Mouse (Mus musculus): ENCODE measurements around the gene Dzip1l. TPM values are rescaled to one million over a fixed set of nuclear protein-coding genes. Genes with fewer than 3 reads are reported as not detected.

The Dzip1l gene
- polyA plus RNA-seq, 1 experiment from 2014 or later: 21.4 TPM

DNA sequence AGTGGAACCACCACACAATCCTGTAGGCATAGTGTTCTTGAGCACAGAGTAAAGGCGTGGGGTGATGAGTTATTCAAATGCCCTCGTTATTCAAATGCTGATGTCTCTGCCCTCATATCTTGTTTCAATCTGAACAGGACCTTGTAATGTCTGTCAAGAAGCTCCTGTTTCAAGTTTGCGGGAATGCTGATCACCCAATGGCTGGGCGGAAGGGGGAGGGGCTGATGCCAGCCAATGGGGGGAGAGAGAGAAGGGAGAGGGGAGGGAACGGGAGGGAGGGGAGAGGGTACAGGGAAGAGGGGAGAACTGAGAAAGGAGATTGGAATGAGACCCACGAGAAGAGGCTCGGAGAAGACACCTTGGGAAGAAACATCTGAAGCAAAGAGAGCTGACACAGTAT lies 65.7 kb downstream of the Dzip1l start:
- H3K4me1 ChIP-seq (replicated peaks; ENCODE audit: control insufficient read depth, insufficient read depth, low read length): no peaks in the 10 kb centered on the region
- H3K9ac ChIP-seq (ENCODE audit: low read length): no peak overlapping the region
- H3K4me3 ChIP-seq (ENCODE audit: low read depth, low read length): no peak overlapping the region
- ATAC-seq (replicated peaks; ENCODE audit: low FRiP score) (no peak), DNase-seq (ENCODE audit: low spot score) (no peak)
- H3K9me3 ChIP-seq (ENCODE audit: control insufficient read depth, low read length): no peaks in the 10 kb centered on the region
- H3K27ac ChIP-seq (ENCODE audit: low read depth, low read length): no peak overlapping the region
- 76% methylated on average over 7 of the region's 7 CpGs for WGBS
- H3K4me2 ChIP-seq (ENCODE audit: low read depth, low read length, severe bottlenecking): no peak overlapping the region
- H3K36me3 ChIP-seq (ENCODE audit: control insufficient read depth, insufficient read depth, low read length): no peaks in the 10 kb centered on the region
- no peaks in the 10 kb centered on the region for H3K27me3 ChIP-seq (ENCODE audit: control insufficient read depth, insufficient read depth, low read length)

DNA sequence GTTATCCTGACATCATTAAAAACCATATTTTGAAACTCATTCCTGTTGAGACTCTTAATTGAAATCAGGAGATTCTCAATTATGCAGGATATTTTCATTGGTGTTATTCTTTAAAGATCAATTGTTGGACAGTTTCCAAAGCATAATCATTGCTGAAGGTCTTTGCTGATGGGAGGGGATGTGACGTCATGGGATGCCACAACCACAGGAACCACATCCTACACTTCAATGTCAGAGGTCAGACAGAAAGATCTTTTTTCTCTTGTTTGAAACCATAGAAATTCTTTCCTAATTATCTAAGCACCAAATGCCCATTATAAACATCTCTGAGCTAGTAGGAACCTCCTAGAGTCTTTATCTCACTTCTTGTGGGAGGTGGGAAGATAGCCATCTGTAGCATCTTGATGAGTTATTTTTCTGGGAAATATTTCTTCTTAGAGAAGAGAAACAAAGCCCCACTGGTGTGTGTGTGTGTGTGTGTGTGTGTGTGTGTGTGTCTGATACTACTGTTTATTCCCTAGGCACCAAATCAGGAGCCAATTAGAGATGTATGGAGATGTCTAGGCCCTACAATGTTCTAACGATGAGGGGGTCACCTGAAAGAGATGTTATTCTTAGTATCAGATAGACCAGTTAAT lies 70.6 kb downstream of the Dzip1l start:
- H3K36me3 ChIP-seq (ENCODE audit: control insufficient read depth, insufficient read depth, low read length): no peaks in the 10 kb centered on the region
- no peak overlapping the region for H3K4me2 ChIP-seq (ENCODE audit: low read depth, low read length, severe bottlenecking)
- H3K4me1 ChIP-seq (replicated peaks; ENCODE audit: control insufficient read depth, insufficient read depth, low read length): no peaks in the 10 kb centered on the region
- no peaks in the 10 kb centered on the region for H3K27me3 ChIP-seq (ENCODE audit: control insufficient read depth, insufficient read depth, low read length)
- no peak overlapping the region for H3K4me3 ChIP-seq (ENCODE audit: low read depth, low read length)
- H3K27ac ChIP-seq (ENCODE audit: low read depth, low read length): no peak overlapping the region
- no peak overlapping the region for H3K9ac ChIP-seq (ENCODE audit: low read length)
- DNase-seq (ENCODE audit: low spot score) (no peak), ATAC-seq (replicated peaks; ENCODE audit: low FRiP score) (no peak)
- WGBS: 81% methylated on average over 2 of the region's 2 CpGs
- no peaks in the 10 kb centered on the region for H3K9me3 ChIP-seq (ENCODE audit: control insufficient read depth, low read length)

DNA sequence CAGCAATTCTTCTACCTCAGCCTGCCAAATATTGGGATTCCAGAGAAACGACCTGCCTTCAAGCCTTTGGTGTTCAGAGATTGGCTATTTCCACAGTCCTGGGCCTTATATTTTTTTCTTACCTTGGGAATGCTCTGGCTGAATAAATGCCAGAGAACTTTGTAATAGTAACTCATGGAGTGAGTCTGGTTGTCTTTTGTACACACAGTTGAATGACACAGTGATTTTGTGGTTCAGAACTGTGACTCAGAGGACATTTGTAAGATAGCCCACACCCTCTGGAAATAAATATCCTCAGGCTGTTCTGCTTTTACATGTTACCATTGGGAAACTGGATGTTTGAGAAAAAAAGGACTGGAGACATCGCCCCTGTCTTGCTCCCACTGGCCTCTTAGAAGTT lies 71.9 kb downstream of the Dzip1l start:
- Histone ChIP-seq H3K9ac (ENCODE audit: low read length) (no peak overlapping the region), H3K4me1 (replicated peaks; ENCODE audit: control insufficient read depth, insufficient read depth, low read length) (no peaks in the 10 kb centered on the region), H3K4me3 (ENCODE audit: low read depth, low read length) (no peak overlapping the region), H3K4me2 (ENCODE audit: low read depth, low read length, severe bottlenecking) (no peak overlapping the region), H3K27me3 (ENCODE audit: control insufficient read depth, insufficient read depth, low read length) (no peaks in the 10 kb centered on the region), H3K36me3 (ENCODE audit: control insufficient read depth, insufficient read depth, low read length) (no peaks in the 10 kb centered on the region), H3K27ac (ENCODE audit: low read depth, low read length) (no peak overlapping the region), H3K9me3 (ENCODE audit: control insufficient read depth, low read length) (no peaks in the 10 kb centered on the region)
- DNase-seq (ENCODE audit: low spot score) (no peak), ATAC-seq (replicated peaks; ENCODE audit: low FRiP score) (no peak)
- 91% methylated on average over 2 of the region's 2 CpGs for WGBS

DNA sequence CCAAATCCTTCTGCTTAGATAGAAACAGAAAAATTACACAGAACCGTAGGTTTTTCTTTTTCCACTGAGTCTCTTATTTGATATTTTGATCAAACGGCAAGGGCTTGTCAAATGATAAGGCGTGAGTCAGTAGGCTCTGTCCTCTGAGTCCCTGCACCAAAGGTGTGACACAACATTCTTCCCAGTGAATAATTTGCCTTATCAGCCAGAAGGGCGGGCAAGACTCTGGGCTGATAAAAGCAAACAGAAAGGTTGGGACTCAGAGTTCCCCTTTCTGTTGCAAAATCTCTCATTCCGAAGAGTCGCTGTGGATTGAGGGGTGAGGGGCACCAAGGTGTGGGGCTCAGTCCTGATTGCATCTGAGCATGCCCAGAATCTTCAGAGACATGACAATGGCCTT lies 72.9 kb downstream of the Dzip1l start:
- WGBS: 88% methylated on average over 6 of the region's 6 CpGs
- Histone ChIP-seq H3K4me1 (replicated peaks; ENCODE audit: control insufficient read depth, insufficient read depth, low read length) (no peaks in the 10 kb centered on the region), H3K36me3 (ENCODE audit: control insufficient read depth, insufficient read depth, low read length) (no peaks in the 10 kb centered on the region), H3K4me2 (ENCODE audit: low read depth, low read length, severe bottlenecking) (no peak overlapping the region), H3K27me3 (ENCODE audit: control insufficient read depth, insufficient read depth, low read length) (no peaks in the 10 kb centered on the region), H3K9me3 (ENCODE audit: control insufficient read depth, low read length) (no peaks in the 10 kb centered on the region), H3K9ac (ENCODE audit: low read length) (no peak overlapping the region), H3K27ac (ENCODE audit: low read depth, low read length) (no peak overlapping the region), H3K4me3 (ENCODE audit: low read depth, low read length) (no peak overlapping the region)
- ATAC-seq (replicated peaks; ENCODE audit: low FRiP score): no peak
- DNase-seq (ENCODE audit: low spot score): no peak

DNA sequence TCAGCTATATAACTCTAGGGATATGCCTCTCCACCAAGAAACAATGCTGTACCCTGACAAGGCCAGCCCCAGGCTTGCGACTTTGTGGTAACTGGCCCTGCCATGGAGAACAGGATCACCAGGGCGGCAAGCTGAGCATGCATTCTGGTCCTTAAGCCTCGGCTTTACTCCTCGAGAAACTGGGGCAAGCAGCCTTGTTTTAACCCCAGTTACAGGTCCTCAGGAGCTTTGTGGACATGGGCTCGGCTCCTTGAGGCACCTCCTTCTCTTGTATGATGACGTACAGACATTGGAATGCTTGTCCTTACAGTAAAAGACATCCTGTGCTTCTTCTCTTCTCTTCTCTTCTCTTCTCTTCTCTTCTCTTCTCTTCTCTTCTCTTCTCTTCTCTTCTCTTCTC lies 74.4 kb downstream of the Dzip1l start:
- H3K4me1 ChIP-seq (replicated peaks; ENCODE audit: control insufficient read depth, insufficient read depth, low read length): no peaks in the 10 kb centered on the region
- 82% methylated on average over 6 of the region's 6 CpGs for WGBS
- no peak overlapping the region for H3K9ac ChIP-seq (ENCODE audit: low read length)
- H3K27me3 ChIP-seq (ENCODE audit: control insufficient read depth, insufficient read depth, low read length): no peaks in the 10 kb centered on the region
- H3K4me3 ChIP-seq (ENCODE audit: low read depth, low read length): no peak overlapping the region
- ATAC-seq (replicated peaks; ENCODE audit: low FRiP score) (no peak), DNase-seq (ENCODE audit: low spot score) (no peak)
- H3K36me3 ChIP-seq (ENCODE audit: control insufficient read depth, insufficient read depth, low read length): no peaks in the 10 kb centered on the region
- no peak overlapping the region for H3K4me2 ChIP-seq (ENCODE audit: low read depth, low read length, severe bottlenecking)
- no peak overlapping the region for H3K27ac ChIP-seq (ENCODE audit: low read depth, low read length)
- H3K9me3 ChIP-seq (ENCODE audit: control insufficient read depth, low read length): no peaks in the 10 kb centered on the region

DNA sequence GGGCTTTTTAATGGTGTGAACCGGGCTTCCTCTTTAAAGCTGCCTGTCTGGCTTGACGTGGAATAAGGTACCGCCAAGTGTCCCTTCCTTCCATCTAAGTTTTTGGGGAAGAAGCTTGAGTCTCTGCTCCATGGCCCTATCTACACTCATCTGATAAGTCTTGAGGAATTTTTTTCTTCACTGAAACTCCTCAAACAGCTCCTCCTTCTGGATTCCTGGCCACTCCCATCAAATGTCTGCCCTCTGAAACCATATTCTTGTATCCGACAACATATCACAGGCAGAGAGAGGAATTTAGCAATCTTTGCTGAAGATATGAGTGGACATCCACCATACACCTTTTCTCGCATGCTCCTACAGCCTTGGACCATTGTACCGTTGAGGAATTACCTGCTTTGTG lies 77.0 kb downstream of the Dzip1l start:
- Histone ChIP-seq H3K27ac (ENCODE audit: low read depth, low read length) (no peak overlapping the region), H3K4me1 (replicated peaks; ENCODE audit: control insufficient read depth, insufficient read depth, low read length) (no peaks in the 10 kb centered on the region), H3K4me2 (ENCODE audit: low read depth, low read length, severe bottlenecking) (no peak overlapping the region), H3K4me3 (ENCODE audit: low read depth, low read length) (no peak overlapping the region), H3K9ac (ENCODE audit: low read length) (no peak overlapping the region), H3K9me3 (ENCODE audit: control insufficient read depth, low read length) (no peaks in the 10 kb centered on the region), H3K36me3 (ENCODE audit: control insufficient read depth, insufficient read depth, low read length) (no peaks in the 10 kb centered on the region), H3K27me3 (ENCODE audit: control insufficient read depth, insufficient read depth, low read length) (no peaks in the 10 kb centered on the region)
- ATAC-seq (replicated peaks; ENCODE audit: low FRiP score) (no peak), DNase-seq (ENCODE audit: low spot score) (no peak)
- WGBS: 92% methylated on average over 6 of the region's 6 CpGs

DNA sequence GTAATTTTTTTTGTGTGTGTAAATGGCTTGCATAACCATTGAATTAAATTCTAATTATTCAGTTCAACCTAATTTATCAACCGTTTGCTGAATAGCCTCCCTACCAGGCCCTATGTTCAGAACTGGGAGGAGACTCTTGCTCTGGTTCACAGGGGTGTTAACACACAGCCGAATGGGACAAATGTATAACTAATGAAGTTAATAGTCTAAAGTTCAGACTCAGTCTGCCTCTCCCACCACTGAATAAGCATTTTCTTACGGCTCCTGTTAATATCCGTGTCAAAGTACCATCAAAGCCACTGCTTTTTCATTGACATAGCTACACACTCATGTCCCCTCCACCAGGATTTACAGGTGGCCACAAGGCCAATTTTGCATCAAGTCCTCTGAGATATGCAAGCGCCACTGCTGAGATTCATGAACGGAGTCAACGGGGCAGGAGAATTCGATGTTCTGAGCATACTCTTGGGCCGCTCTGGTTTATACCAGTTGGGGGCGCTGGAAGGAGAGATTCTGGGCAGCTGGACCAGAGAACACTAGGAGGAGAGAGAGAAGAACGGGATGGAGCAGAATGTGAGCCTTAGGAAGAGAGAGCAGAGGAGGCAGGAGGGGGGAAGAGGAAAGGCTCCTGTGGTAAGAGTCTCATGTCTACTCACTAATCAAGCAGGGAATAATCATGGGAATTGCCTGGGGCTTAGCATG lies 78.3 kb downstream of the Dzip1l start:
- Histone ChIP-seq H3K4me2 (ENCODE audit: low read depth, low read length, severe bottlenecking) (no peak overlapping the region), H3K36me3 (ENCODE audit: control insufficient read depth, insufficient read depth, low read length) (no peaks in the 10 kb centered on the region), H3K4me3 (ENCODE audit: low read depth, low read length) (no peak overlapping the region), H3K27ac (ENCODE audit: low read depth, low read length) (no peak overlapping the region), H3K27me3 (ENCODE audit: control insufficient read depth, insufficient read depth, low read length) (no peaks in the 10 kb centered on the region), H3K9me3 (ENCODE audit: control insufficient read depth, low read length) (no peaks in the 10 kb centered on the region), H3K9ac (ENCODE audit: low read length) (no peak overlapping the region), H3K4me1 (replicated peaks; ENCODE audit: control insufficient read depth, insufficient read depth, low read length) (no peaks in the 10 kb centered on the region)
- no peak for ATAC-seq (replicated peaks; ENCODE audit: low FRiP score)
- 75% methylated on average over 11 of the region's 11 CpGs for WGBS
- no peak for DNase-seq (ENCODE audit: low spot score)

DNA sequence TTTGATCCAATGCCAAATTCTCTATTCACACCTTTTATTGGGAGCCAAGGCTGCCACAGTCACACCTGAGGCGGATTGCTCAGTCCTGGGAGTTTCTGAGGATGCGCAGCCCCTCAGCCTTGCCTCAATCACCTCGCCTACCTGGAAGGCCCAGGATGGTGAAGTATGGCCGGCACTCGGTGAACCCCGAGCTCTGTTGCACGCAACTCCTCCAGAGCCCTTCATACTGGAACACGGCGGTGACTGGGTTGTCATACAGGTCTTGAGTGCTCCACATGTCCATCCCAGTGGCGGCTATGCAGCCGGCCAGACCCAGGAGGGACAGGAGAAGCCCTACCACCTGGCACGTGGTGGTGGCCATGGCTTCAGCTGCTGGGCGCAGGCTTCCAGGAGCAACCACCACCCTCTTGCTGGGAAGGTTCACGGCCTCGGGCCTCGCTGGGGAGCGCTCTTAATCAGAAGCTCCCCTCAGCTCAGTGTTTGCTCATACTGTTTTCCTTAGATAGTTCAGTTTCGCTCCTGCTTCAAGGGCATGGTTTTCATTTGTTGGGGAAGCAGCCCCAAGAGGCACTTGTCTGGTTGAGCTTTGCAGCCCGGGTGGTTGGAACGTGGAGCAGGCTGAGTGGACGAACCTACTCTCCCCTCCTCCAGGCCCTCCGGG lies 80.4 kb downstream of the Dzip1l start:
- no peaks in the 10 kb centered on the region for H3K4me1 ChIP-seq (replicated peaks; ENCODE audit: control insufficient read depth, insufficient read depth, low read length)
- no peak overlapping the region for H3K27ac ChIP-seq (ENCODE audit: low read depth, low read length)
- H3K9ac ChIP-seq (ENCODE audit: low read length): no peak overlapping the region
- ATAC-seq (replicated peaks; ENCODE audit: low FRiP score): no peak
- WGBS: 88% methylated on average over 22 of the region's 22 CpGs
- no peaks in the 10 kb centered on the region for H3K9me3 ChIP-seq (ENCODE audit: control insufficient read depth, low read length)
- no peak overlapping the region for H3K4me2 ChIP-seq (ENCODE audit: low read depth, low read length, severe bottlenecking)
- no peaks in the 10 kb centered on the region for H3K36me3 ChIP-seq (ENCODE audit: control insufficient read depth, insufficient read depth, low read length)
- H3K27me3 ChIP-seq (ENCODE audit: control insufficient read depth, insufficient read depth, low read length): no peaks in the 10 kb centered on the region
- DNase-seq (ENCODE audit: low spot score): no peak
- H3K4me3 ChIP-seq (ENCODE audit: low read depth, low read length): no peak overlapping the region
